Mouse (Mus musculus): ENCODE measurements around the gene Srarp. TPM values are rescaled to one million over a fixed set of nuclear protein-coding genes. Genes with fewer than 3 reads are reported as not detected.
A peak's percentile ranks its signal among the peaks of the same experiment; 100 is the strongest.

Srarp gene
- total and polyA plus RNA-seq, 3 experiments, result 0.94 to 2.2 (median 1.6) TPM

GRCm38 (mm10) chr4:141439083-141439803 is 3.3 kb upstream of the Srarp start:
- Histone ChIP-seq H3K9ac (ENCODE audit: low read depth, low read length) (no peak overlapping the region), H3K4me1 (ENCODE audit: control insufficient read depth, insufficient read depth, low read length) (peaks cover 5% of the 10 kb centered on the region), H3K4me3 (no peak overlapping the region), H3K27me3 (ENCODE audit: control insufficient read depth, insufficient read depth, low read length) (no peaks in the 10 kb centered on the region), H3K27ac (peak overlapping the region; percentile 79), H3K36me3 (ENCODE audit: control insufficient read depth, insufficient read depth, low read length) (no peaks in the 10 kb centered on the region), H3K79me2 (replicated peaks; ENCODE audit: control insufficient read depth, insufficient read depth, low read length) (no peaks in the 10 kb centered on the region)
- 47% methylated on average over 12 of the region's 12 CpGs for WGBS
- peak; percentile 78 for TF ChIP-seq POLR2A (IDR thresholded peaks at IDR 0.05; ENCODE audit: insufficient read depth, low read depth, low read length)
- no peak for TF ChIP-seq CTCF (IDR thresholded peaks at IDR 0.05)
- TF ChIP-seq EP300 (IDR thresholded peaks at IDR 0.05; ENCODE audit: insufficient read depth, low read depth, low read length), result peak; percentile 62; the same call in 1 of the 2 replicates
- no peak for DNase-seq
- intact Hi-C loops (cut with DNase I), result loop anchor here (2.0 kb wide), 1 partner anchor 132 kb away; no protein-coding TSS in a partner anchor

DNA sequence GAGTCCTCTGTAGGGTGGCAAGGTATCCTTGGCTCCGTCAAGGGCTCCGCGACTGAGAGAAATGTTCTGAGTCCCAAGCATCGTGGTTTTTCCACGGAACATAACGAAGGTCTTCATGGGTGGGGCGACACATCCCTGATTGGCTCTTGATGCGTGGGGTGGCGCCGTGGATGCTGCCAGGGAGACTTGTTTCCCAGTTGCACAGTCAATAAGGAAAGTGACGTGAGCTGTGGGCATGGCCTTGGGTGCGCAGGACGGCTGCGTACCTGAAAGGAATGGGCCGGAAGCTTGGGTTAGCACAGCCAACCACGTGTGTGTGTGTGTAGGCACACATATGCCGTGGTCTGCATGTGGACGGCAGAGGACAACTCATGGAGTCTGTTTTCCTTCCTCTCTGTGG is 2.7 kb downstream of the Srarp start:
- Histone ChIP-seq H3K36me3 (ENCODE audit: control insufficient read depth, insufficient read depth, low read length) (no peaks in the 10 kb centered on the region), H3K4me1 (ENCODE audit: control insufficient read depth, insufficient read depth, low read length) (no peaks in the 10 kb centered on the region), H3K4me3 (no peak overlapping the region), H3K9ac (ENCODE audit: low read depth, low read length) (no peak overlapping the region), H3K27me3 (ENCODE audit: control insufficient read depth, insufficient read depth, low read length) (no peaks in the 10 kb centered on the region), H3K79me2 (replicated peaks; ENCODE audit: control insufficient read depth, insufficient read depth, low read length) (no peaks in the 10 kb centered on the region), H3K27ac (no peak overlapping the region)
- WGBS, result 86% methylated on average over 18 of the region's 18 CpGs
- no peak for DNase-seq
- intact Hi-C loops (cut with DNase I), result no loop called here
- TF ChIP-seq EP300 (IDR thresholded peaks at IDR 0.05; ENCODE audit: insufficient read depth, low read depth, low read length), result no peak
- TF ChIP-seq POLR2A (IDR thresholded peaks at IDR 0.05; ENCODE audit: insufficient read depth, low read depth, low read length), result no peak
- TF ChIP-seq CTCF (IDR thresholded peaks at IDR 0.05), result no peak

DNA sequence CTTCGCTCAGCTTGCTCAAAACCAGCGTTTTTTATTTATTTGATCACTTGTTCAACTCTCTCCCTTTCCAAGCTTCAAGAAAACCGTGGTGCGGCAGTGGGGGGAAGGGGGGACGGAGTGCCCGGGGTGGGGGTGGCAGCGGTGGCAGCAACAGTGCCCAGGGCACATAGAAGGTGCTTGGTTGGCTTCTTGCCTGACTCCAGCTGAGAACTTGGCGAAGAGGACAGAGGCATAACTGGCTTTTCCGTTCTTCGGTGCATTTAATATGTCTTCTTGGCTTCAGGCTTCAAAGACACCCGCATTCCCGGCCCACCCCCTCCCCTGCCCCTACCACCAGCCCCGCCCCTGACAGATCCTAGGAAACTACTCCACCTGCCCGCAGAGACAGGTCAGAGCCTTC is 3.2 kb downstream of the Srarp start:
- no peaks in the 10 kb centered on the region for H3K4me1 ChIP-seq (ENCODE audit: control insufficient read depth, insufficient read depth, low read length)
- H3K79me2 ChIP-seq (replicated peaks; ENCODE audit: control insufficient read depth, insufficient read depth, low read length), result no peaks in the 10 kb centered on the region
- intact Hi-C loops (cut with DNase I), result no loop called here
- no peaks in the 10 kb centered on the region for H3K27me3 ChIP-seq (ENCODE audit: control insufficient read depth, insufficient read depth, low read length)
- DNase-seq, result no peak
- H3K36me3 ChIP-seq (ENCODE audit: control insufficient read depth, insufficient read depth, low read length), result no peaks in the 10 kb centered on the region
- H3K4me3 ChIP-seq, result no peak overlapping the region
- no peak for TF ChIP-seq CTCF (IDR thresholded peaks at IDR 0.05)
- TF ChIP-seq POLR2A (IDR thresholded peaks at IDR 0.05; ENCODE audit: insufficient read depth, low read depth, low read length), result no peak
- no peak for TF ChIP-seq EP300 (IDR thresholded peaks at IDR 0.05; ENCODE audit: insufficient read depth, low read depth, low read length)
- no peak overlapping the region for H3K9ac ChIP-seq (ENCODE audit: low read depth, low read length)
- WGBS, result 54% methylated on average over 14 of the region's 14 CpGs
- H3K27ac ChIP-seq, result no peak overlapping the region

DNA sequence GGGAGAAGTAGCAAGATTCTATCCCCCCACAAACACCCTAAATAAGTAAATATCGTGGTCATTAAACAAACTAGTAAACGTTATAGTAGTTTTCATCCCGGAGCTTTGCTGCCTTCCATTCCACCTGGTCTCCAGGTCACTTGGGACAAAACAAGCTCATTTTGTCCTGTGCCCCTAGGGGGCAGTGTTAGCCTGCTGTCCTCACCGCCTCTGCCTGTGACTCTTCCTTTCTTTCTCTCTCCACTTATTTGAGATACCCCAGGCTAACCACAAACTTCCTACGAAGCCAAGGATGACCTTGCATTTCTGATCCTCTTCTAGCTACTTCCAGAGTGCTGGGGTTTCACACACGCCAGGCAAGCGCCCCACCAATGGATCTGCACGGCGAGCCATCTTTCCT is 4.9 kb downstream of the Srarp start:
- DNase-seq, result peak; percentile 75 to 83
- H3K36me3 ChIP-seq (ENCODE audit: control insufficient read depth, insufficient read depth, low read length), result no peaks in the 10 kb centered on the region
- H3K27ac ChIP-seq, result no peak overlapping the region
- no peaks in the 10 kb centered on the region for H3K79me2 ChIP-seq (replicated peaks; ENCODE audit: control insufficient read depth, insufficient read depth, low read length)
- intact Hi-C loops (cut with DNase I), result loop anchor here (1.0 to 2.0 kb wide), 5 partner anchors 27 to 144 kb away; no protein-coding TSS in a partner anchor
- H3K27me3 ChIP-seq (ENCODE audit: control insufficient read depth, insufficient read depth, low read length), result no peaks in the 10 kb centered on the region
- 42% methylated on average over 9 of the region's 9 CpGs for WGBS
- no peak overlapping the region for H3K9ac ChIP-seq (ENCODE audit: low read depth, low read length)
- TF ChIP-seq EP300 (IDR thresholded peaks at IDR 0.05; ENCODE audit: insufficient read depth, low read depth, low read length) (peak; percentile 77), POLR2A (IDR thresholded peaks at IDR 0.05; ENCODE audit: insufficient read depth, low read depth, low read length) (no peak), CTCF (IDR thresholded peaks at IDR 0.05) (peak; percentile 97; the same call in 1 of the 2 replicates)
- peaks cover 3% of the 10 kb centered on the region; the same call in 1 of the 2 replicates for H3K4me1 ChIP-seq (ENCODE audit: control insufficient read depth, insufficient read depth, low read length)
- H3K4me3 ChIP-seq, result no peak overlapping the region

DNA sequence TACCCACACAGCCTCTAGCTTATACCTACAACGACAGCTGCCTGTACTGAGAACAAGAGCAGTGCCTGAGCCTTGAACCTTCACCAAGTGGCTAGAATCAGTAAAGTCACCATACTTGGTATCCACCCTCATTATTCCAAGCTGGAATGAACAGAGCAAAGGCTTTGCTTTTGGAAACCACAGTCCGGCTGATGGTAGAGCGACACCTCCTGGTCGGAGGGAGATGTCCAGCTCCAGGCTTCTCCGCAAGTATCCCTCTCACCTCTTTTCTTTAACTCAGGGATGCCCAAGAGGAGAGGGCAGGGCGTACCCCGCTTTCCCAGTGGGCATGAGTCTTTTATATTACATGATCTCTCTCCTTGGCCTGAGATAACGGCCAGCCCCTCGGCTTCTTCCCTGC is 6.1 kb downstream of the Srarp start:
- H3K27me3 ChIP-seq (ENCODE audit: control insufficient read depth, insufficient read depth, low read length), result no peaks in the 10 kb centered on the region
- H3K79me2 ChIP-seq (replicated peaks; ENCODE audit: control insufficient read depth, insufficient read depth, low read length), result no peaks in the 10 kb centered on the region
- WGBS, result 39% methylated on average over 9 of the region's 9 CpGs
- peak in 1 of 2 experiments; percentile 55 for DNase-seq
- no peak overlapping the region for H3K9ac ChIP-seq (ENCODE audit: low read depth, low read length)
- no peaks in the 10 kb centered on the region for H3K36me3 ChIP-seq (ENCODE audit: control insufficient read depth, insufficient read depth, low read length)
- intact Hi-C loops (cut with DNase I), result loop anchor here (1.0 to 2.0 kb wide), 3 partner anchors 26 to 76 kb away; no protein-coding TSS in a partner anchor
- no peak overlapping the region for H3K27ac ChIP-seq
- no peak overlapping the region for H3K4me3 ChIP-seq
- TF ChIP-seq POLR2A (IDR thresholded peaks at IDR 0.05; ENCODE audit: insufficient read depth, low read depth, low read length), result no peak
- peak; percentile 80 for TF ChIP-seq CTCF (IDR thresholded peaks at IDR 0.05)
- 0 out of 2 replicates have a peak, but pooled peaks have one; percentile 27 for TF ChIP-seq EP300 (IDR thresholded peaks at IDR 0.05; ENCODE audit: insufficient read depth, low read depth, low read length)
- peaks cover 3% of the 10 kb centered on the region; the same call in 1 of the 2 replicates for H3K4me1 ChIP-seq (ENCODE audit: control insufficient read depth, insufficient read depth, low read length)

- no peaks in the 10 kb centered on the region for H3K27me3 ChIP-seq (ENCODE audit: control insufficient read depth, insufficient read depth, low read length)
- intact Hi-C loops (cut with DNase I), result no loop called here
- H3K9ac ChIP-seq (ENCODE audit: low read depth, low read length), result no peak overlapping the region
- H3K4me1 ChIP-seq (ENCODE audit: control insufficient read depth, insufficient read depth, low read length), result peaks cover 3% of the 10 kb centered on the region; the same call in 1 of the 2 replicates
- no peaks in the 10 kb centered on the region for H3K79me2 ChIP-seq (replicated peaks; ENCODE audit: control insufficient read depth, insufficient read depth, low read length)
- no peak overlapping the region for H3K27ac ChIP-seq
- TF ChIP-seq POLR2A (IDR thresholded peaks at IDR 0.05; ENCODE audit: insufficient read depth, low read depth, low read length) (peak; percentile 38), CTCF (IDR thresholded peaks at IDR 0.05) (no peak)
- no peak overlapping the region for H3K4me3 ChIP-seq
- DNase-seq, result no peak
- H3K36me3 ChIP-seq (ENCODE audit: control insufficient read depth, insufficient read depth, low read length), result no peaks in the 10 kb centered on the region
- WGBS, result 64% methylated on average over 6 of the region's 6 CpGs
These were observed 6.5 kb downstream of the Srarp start for GRCm38 (mm10) chr4:141429381-141429780.

All from heart, adult 2 months (tissue).